Mouse (Mus musculus): ENCODE measurements around the gene Cldn11.

Gene Cldn11

DNA sequence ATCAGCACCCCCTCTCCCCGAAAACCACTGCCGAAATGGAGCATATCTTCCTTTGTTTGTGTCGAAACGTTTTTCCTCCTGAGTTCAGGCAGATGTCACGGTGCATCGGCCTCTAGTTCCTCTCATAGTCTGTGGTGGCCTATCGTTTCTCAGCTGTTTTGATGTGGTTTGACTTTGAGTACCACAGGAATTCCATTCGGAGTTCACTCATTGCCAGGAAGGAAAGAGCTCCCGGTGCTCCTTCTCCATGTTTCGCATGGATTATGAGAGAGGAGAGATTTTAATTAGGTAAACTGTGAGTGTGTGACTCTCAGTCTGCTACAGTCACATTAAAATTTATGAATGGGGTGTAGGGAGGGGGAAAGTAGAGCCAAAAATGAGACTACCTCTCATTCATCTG, 10.3 kb downstream of the Cldn11 start:
- no peak for ATAC-seq (ENCODE audit: low TSS enrichment)

GRCm38 (mm10) chr3:31161336-31161735, 11.6 kb downstream of the Cldn11 start:
- no peak for ATAC-seq (ENCODE audit: low TSS enrichment)

DNA sequence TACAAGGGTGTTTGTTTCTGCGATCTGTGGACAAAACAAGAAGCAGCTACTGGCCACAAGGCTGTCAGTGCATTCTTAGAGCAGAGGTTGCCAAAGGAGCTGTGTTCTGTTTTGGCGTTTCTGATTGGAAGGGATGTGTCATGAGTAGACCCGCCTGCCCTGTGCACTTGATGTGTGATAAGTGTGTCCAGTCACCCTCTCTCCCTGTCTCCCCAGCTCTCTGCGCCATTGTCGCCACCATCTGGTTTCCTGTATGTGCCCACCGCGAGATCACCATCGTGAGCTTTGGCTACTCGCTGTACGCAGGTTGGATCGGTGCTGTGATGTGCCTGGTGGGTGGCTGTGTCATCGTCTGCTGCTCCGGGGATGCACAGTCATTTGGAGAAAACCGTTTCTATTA, 13.1 kb downstream of the Cldn11 start:
- ATAC-seq (ENCODE audit: low TSS enrichment), result no peak

- ATAC-seq (ENCODE audit: low TSS enrichment), result no peak
Measured at GRCm38 (mm10) chr3:31165803-31166202, 16.1 kb downstream of the Cldn11 start.

DNA sequence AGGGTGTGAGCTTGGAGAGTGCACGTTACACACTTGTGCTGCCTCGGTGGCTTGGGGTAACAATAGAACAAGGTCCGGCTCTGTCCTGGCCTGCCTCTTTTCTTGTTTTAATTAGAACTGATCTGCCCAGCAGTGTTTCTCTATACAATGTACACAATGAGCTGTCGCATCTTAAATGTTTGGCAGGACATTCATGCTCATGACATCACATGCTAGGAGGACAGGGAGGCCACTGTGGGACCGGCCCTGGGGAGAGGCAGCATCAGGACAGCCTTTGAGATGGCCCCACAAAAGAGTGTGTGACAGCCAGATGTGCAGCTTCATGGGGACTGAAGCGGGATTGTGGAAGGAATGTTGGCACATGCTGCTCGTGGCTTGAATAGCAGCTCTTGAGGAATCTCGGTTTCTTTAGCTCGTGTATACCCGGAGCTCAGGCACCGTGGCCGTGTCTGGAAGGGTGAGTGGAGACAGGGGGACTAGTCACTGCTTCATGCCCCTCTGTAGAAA, 16.7 kb downstream of the Cldn11 start:
- ATAC-seq (ENCODE audit: low TSS enrichment), result peak; percentile 87

DNA sequence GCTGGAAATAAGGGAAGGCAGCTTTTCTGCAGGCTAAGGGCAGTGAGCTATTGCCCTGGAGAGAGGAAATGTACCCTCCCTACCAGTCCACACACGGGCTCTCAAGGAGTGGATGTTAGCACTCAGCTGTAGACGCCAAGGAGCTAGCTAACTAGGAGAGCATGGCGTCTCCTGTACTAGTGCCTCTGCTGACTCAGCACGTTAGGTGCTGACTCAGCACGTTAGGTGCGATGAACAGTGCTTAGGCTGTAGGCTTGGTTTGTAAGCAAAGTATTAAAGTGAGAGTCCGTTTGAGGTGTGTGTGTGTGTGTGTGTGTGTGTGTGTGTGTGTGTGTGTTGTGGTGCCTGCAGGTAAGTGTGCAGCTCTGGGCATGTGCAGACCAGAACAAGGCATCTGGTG, 40.6 kb downstream of the Cldn11 start:
- no peak for ATAC-seq (ENCODE audit: low TSS enrichment)

DNA sequence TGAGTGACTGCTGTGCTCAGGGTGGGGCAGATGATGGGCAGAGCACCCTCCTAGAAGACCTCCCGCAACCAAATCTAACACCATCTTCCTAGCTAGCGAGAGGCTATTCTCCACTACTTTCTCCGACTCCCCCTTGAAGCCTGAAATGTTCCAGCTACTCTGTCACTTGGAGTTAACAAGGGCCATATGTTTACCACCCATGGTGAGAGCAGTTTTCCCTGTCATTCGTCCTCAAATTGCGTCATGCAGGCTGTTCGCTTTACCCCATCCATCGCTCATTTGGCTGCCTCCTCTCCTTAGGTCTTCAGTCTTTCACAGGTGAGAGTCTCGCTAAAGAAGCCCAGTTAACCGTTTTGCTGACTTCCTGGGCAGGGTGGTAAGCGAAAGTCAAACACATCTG, 41.7 kb downstream of the Cldn11 start:
- ATAC-seq (ENCODE audit: low TSS enrichment), result no peak

DNA sequence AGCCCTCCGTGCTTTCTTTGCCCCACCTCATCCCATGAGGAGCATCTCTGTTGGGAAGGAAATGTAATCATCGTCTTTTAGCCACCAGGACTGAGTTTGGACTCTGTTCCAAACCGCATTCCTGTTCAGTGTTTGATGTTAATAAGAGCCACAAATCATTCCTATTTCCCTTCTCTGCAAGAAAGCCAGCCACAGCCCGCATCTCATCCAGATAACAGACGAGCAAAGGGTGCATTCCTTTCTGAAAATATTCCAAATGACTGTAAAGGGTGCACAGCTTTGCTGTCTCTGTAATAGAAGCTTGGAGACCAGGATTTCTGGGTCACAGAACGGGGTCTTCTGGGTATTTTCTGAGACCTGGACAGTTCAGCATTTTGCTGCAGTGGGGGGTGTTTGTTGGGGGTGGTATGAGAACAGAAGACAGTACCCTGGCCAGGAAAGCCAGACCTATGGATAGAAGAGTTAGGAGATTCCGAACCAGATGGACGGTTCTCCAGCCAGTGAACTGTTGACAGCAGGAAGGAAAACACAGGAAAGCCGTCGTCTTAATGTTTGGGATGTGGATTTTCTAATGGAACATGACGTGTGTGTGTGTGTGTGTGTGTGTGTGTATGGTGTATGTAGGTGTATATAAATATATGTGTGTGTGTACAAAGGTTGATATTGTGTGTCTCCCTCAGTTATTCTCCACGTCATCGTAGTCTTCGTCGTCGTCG, 49.6 kb downstream of the Cldn11 start:
- no peak for ATAC-seq (ENCODE audit: low TSS enrichment)

- no peak for ATAC-seq (ENCODE audit: low TSS enrichment)
Measured at GRCm38 (mm10) chr3:31203947-31204346, 54.2 kb downstream of the Cldn11 start.

DNA sequence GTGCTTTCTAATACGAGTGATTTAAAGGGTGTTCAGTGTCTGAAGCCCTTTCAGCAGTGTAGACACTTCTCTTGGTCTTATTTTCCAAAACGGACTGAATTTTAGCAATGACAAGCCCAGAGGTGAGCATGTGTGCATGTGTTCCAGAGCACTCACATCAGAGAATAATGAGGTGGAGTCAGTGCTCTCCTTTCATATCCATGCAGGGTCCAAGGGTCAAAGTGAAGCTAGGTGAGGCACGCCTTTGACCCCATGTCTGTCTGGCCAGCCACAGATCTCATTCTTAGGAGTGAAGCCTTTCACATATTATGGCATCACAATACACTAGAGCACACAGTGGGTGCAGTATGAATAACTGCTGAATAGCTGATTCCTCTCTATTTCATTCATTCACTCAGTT, 55.4 kb downstream of the Cldn11 start:
- no peak for ATAC-seq (ENCODE audit: low TSS enrichment)

DNA sequence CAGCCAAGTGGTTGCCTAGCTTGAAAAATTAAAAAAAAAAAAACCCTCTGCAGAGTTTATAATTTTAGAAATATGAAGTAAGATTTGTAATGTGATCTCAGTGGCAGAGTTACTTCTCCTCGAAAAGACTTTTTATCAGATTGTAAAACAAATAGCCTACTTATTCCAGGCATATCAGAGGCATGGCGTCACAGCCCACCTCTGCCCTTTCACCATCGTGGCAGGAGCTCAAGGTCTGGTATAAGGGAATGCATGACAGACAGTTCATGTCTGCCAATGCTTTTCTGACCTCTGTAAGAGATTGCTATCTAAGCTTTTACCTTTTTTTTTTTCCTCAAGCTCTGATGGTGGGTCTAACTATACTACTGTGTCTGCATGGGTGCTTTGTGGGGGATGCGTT, 58.3 kb downstream of the Cldn11 start:
- no peak for ATAC-seq (ENCODE audit: low TSS enrichment)

GRCm38 (mm10) chr3:31208458-31208994, 58.8 kb downstream of the Cldn11 start:
- no peak for ATAC-seq (ENCODE audit: low TSS enrichment)

DNA sequence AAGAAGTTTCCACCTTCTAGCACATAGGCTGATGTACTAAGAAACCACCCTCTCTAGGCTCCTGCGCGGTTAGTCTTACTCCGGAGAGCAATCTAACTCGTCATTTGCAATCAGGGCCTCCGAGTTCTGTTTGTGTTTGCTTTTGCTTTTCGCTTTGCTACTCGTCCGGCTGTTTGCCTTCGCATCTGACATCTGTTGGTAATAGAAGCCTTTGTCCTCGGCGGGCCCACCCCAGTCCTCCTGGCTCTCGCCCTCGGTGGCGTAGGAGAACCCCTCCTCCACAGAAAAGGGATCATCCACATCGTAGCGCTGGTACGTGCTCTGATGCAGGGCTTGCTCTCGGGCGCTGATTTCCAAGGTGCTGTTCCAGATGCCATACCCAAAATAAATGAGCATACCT, 59.3 kb downstream of the Cldn11 start:
- peak; percentile 58 for ATAC-seq (ENCODE audit: low TSS enrichment)

- no peak for ATAC-seq (ENCODE audit: low TSS enrichment)
Measured at GRCm38 (mm10) chr3:31212205-31213038, 62.7 kb downstream of the Cldn11 start.

- peak; percentile 69 for ATAC-seq (ENCODE audit: low TSS enrichment)
Measured at GRCm38 (mm10) chr3:31213802-31214201, 64.1 kb downstream of the Cldn11 start.

All from frontal cortex, adult (tissue).